Mouse (Mus musculus) heart, adult 18-20 months (tissue): Measurements from ENCODE around the gene Smarcal1. TPM values are rescaled to one million over a fixed set of nuclear protein-coding genes. Genes with fewer than 3 reads are reported as not detected.

Experiments
- DNase-seq, 2 experiments: peaks; one replicate each; pipeline ENCODE4 v3.0.0; 2021 to 2022; ENCODE audit warnings: mixed read lengths in 1 of 2
- total RNA-seq, 2 experiments: library from RNA; stranded (reverse); gene quantifications; 2 replicates each; pipeline ENCODE4 v1.2.3; 2021

The Smarcal1 gene
- total RNA-seq, 2 experiments from 2014 or later, result 27.0 to 29.3 TPM

- DNase-seq, result no peak
Measured at GRCm38 (mm10) chr1:72588763-72589162, 5.7 kb downstream of the Smarcal1 start.

GRCm38 (mm10) chr1:72590636-72591035 lies 7.6 kb downstream of the Smarcal1 start:
- DNase-seq, result no peak

- no peak for DNase-seq
Measured at GRCm38 (mm10) chr1:72592350-72592749, 9.3 kb downstream of the Smarcal1 start.

GRCm38 (mm10) chr1:72593340-72593951 lies 10.4 kb downstream of the Smarcal1 start:
- peak; percentile 85 to 87 for DNase-seq

GRCm38 (mm10) chr1:72595686-72596085 lies 12.6 kb downstream of the Smarcal1 start:
- no peak for DNase-seq

- DNase-seq, result no peak
Measured at GRCm38 (mm10) chr1:72596231-72596630, 13.2 kb downstream of the Smarcal1 start.

- DNase-seq, result peak; percentile 58 to 71
Measured at GRCm38 (mm10) chr1:72599146-72600101, 16.4 kb downstream of the Smarcal1 start.

GRCm38 (mm10) chr1:72600778-72601177 lies 17.7 kb downstream of the Smarcal1 start:
- peak; percentile 39 to 55 for DNase-seq

- no peak for DNase-seq
Measured at GRCm38 (mm10) chr1:72601233-72601632, 18.2 kb downstream of the Smarcal1 start.

- no peak for DNase-seq
Measured at GRCm38 (mm10) chr1:72602186-72602585, 19.1 kb downstream of the Smarcal1 start.

GRCm38 (mm10) chr1:72602803-72603202 lies 19.8 kb downstream of the Smarcal1 start:
- DNase-seq, result no peak

GRCm38 (mm10) chr1:72606186-72606673 lies 23.2 kb downstream of the Smarcal1 start:
- DNase-seq, result no peak

- DNase-seq, result no peak
Measured at GRCm38 (mm10) chr1:72609129-72609528, 26.1 kb downstream of the Smarcal1 start.

- DNase-seq, result no peak
Measured at GRCm38 (mm10) chr1:72609887-72610877, 27.1 kb downstream of the Smarcal1 start.

- no peak for DNase-seq
Measured at GRCm38 (mm10) chr1:72612172-72612571, 29.1 kb downstream of the Smarcal1 start.

GRCm38 (mm10) chr1:72635221-72635620 lies 52.2 kb downstream of the Smarcal1 start:
- no peak for DNase-seq

- DNase-seq, result peak; percentile 9 to 12
Measured at GRCm38 (mm10) chr1:72640658-72641410, 57.8 kb downstream of the Smarcal1 start.

- DNase-seq, result no peak
Measured at GRCm38 (mm10) chr1:72673070-72673469, 90.0 kb downstream of the Smarcal1 start.
